Mouse (Mus musculus): ENCODE measurements around the gene Gm17174.
"Not testable (repeated sequence)": the region's sequence is repeated elsewhere in the genome, so short reads cannot be mapped to it uniquely, and the experiment has no call there.

Gm17174 gene

GRCm38 (mm10) chr14:51592039-51592438 is at the start of gene Gm17174:
Gene Gm17174, minus strand, starts transcription at chr14:51592139.
- not testable (repeated sequence) for DNase-seq (ENCODE audit: low spot score)

- not testable (repeated sequence) for DNase-seq (ENCODE audit: low spot score)
Observed at GRCm38 (mm10) chr14:51635566-51635965, 43.6 kb upstream of the Gm17174 start, which contains the start of gene Gm4181. Gene Gm4181, minus strand, starts transcription at chr14:51635666.

GRCm38 (mm10) chr14:51632426-51632825 is 40.5 kb upstream of the Gm17174 start:
- DNase-seq (ENCODE audit: low spot score), result not testable (repeated sequence)

- no peak for DNase-seq (ENCODE audit: low spot score)
Observed at GRCm38 (mm10) chr14:51611210-51611609, 19.3 kb upstream of the Gm17174 start, which contains the start of gene Gm17078. Gene Gm17078, minus strand, starts transcription at chr14:51611310.

GRCm38 (mm10) chr14:51573963-51574362 is 18.0 kb downstream of the Gm17174 start, which contains the start of gene Gm17175:
Gene Gm17175, minus strand, starts transcription at chr14:51574063.
- DNase-seq (ENCODE audit: low spot score), result not testable (repeated sequence)

- no peak for DNase-seq (ENCODE audit: low spot score)
Observed at GRCm38 (mm10) chr14:51552490-51552889, 39.4 kb downstream of the Gm17174 start, which contains the start of gene Gm5622. Gene Gm5622, plus strand, starts transcription at chr14:51552790.
